ENCODE assay signal across 8 mouse cellular contexts in genomic region chr6:30265402-30265801, GRCm38 (mm10).
"Had no signal": no experiment of that assay in that cellular context is flagged by ENCODE, and none has a peak within 500 bp of the region (broad histone marks: within the 10 kb centered on the region; RNA-seq: fewer than 3 reads in every experiment).

No protein-coding gene starts in this region.

- DNase-seq: kidney, adult 8-10 months; kidney, postnatal 25 days; liver; liver, embryonic 13.5 days; liver, postnatal 0 days; lung, postnatal 14 days; thymus, adult 18-20 months; thymus, postnatal 14 days had no signal
